Mouse (Mus musculus): ENCODE results near the gene Tln1. TPM values are rescaled to one million over a fixed set of nuclear protein-coding genes. Genes with fewer than 3 reads are reported as not detected.
A peak's percentile ranks its signal among the peaks of the same experiment; 100 is the strongest.

Gene Tln1
- polyA plus RNA-seq, 1 experiment from 2014 or later, result 112 TPM

DNA sequence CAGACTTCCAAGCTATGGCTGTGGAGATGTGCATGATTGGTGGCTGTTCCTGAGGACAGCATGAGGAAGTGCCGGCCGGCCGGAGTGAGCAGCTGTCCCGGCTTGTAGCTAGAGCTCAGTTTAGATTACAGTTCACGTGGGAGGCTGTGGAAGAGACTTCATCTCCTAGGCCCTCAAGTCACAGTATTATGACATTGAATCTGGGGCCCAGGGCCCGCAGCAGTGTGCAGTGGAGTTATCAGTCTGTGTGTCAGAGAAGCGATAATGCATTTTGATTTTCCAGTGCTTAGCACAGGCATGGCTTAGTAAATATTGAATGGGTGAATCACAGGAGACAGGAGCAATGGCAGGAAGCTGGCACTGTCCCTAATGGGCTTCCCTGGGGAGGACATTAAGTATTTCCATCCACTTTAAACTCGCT, 32.4 kb downstream of the Tln1 start:
- TF ChIP-seq CTCF (IDR thresholded peaks at IDR 0.05), result no peak
- ChIA-PET POLR2A (interaction anchor here (1.3 kb wide), 1 partner anchor 8 kb away, joined by 3 read pairs; no protein-coding TSS in a partner anchor), CTCF (interaction anchor here (0.7 to 2.4 kb wide), 13 partner anchors 10 to 97 kb away, joined by 3 to 12 read pairs (median 4); partner anchors contain the start of genes Creb3 and Tln1)
- in situ Hi-C loops (cut with MboI; ENCODE audit: low pct_unique_long_range_greater_than_20kb), result no loop called here
- ATAC-seq (no peak), DNase-seq (ENCODE audit: low read depth, low spot score) (no peak)
- H3K27me3 ChIP-seq, result no peaks in the 10 kb centered on the region

DNA sequence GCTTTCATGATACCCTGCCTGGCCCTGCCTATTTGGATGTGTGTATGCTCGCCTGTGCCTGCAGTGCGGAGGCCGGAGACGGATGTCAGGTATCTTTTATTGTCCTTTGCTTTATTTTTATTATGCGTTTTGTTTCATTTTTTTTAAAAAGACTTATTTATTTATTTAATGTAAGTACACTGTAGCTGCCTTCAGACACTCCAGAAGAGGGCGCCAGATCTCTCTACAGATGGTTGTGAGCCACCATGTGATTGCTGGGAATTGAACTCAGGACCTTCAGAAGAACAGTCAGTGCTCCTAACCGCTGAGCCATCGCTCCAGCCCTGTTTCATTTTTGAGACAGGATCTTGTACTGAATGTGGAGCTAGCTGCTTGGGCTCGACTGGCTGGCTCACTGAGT, 34.0 kb downstream of the Tln1 start:
- in situ Hi-C loops (cut with MboI; ENCODE audit: low pct_unique_long_range_greater_than_20kb), result no loop called here

GRCm38 (mm10) chr4:43527880-43528279, 34.6 kb downstream of the Tln1 start:
- in situ Hi-C loops (cut with MboI; ENCODE audit: low pct_unique_long_range_greater_than_20kb), result no loop called here
- CTCF ChIA-PET, result interaction anchor here (0.8 to 1.0 kb wide), 2 partner anchors 30 to 34 kb away, joined by 3 read pairs; partner anchors contain the start of gene Creb3
- ATAC-seq, result no peak
- no peak for TF ChIP-seq CTCF (IDR thresholded peaks at IDR 0.05)
- DNase-seq (ENCODE audit: low read depth, low spot score), result no peak
- POLR2A ChIA-PET, result no interaction called here
- no peaks in the 10 kb centered on the region for H3K27me3 ChIP-seq

More for the DNA sequence above, 34.0 kb downstream of the Tln1 start:
- ChIA-PET CTCF (interaction anchor here (0.8 to 1.0 kb wide), 2 partner anchors 30 to 33 kb away, joined by 3 read pairs; partner anchors contain the start of gene Creb3), POLR2A (no interaction called here)
- no peaks in the 10 kb centered on the region for H3K27me3 ChIP-seq
- no peak for TF ChIP-seq CTCF (IDR thresholded peaks at IDR 0.05)
- no peak for ATAC-seq
- DNase-seq (ENCODE audit: low read depth, low spot score), result no peak

- no peak for DNase-seq (ENCODE audit: low read depth, low spot score)
- no peaks in the 10 kb centered on the region for H3K27me3 ChIP-seq
- in situ Hi-C loops (cut with MboI; ENCODE audit: low pct_unique_long_range_greater_than_20kb), result no loop called here
- ATAC-seq, result peak; percentile 38
- POLR2A ChIA-PET, result interaction anchor here (1.6 kb wide), 1 partner anchor 23 kb away, joined by 3 read pairs; no protein-coding TSS in a partner anchor
- no peak for TF ChIP-seq CTCF (IDR thresholded peaks at IDR 0.05)
- CTCF ChIA-PET, result interaction anchor here (2.0 kb wide), 1 partner anchor 11 kb away, joined by 12 read pairs; no protein-coding TSS in a partner anchor
These were observed 42.5 kb downstream of the Tln1 start for GRCm38 (mm10) chr4:43519956-43520355.

DNA sequence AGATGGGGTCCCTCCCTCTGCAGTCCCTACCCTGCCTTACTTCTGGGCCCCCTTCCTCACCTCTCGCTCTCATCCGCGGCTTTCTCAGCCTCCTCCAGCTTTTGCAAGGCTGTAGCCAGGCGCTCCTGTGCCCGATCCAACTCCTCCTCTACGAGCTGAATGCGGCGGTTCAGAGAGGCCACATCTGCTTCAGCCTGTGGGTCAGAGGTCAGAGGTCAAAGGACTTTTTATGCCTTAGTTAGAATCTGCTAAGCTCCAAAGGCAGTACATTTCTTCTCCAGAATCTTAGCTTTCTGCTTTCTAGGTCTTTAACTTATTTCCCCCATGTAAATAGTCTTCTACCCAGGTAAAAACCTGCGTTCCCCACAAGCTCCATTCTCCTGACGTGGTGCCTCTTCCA, 42.9 kb downstream of the Tln1 start:
- in situ Hi-C loops (cut with MboI; ENCODE audit: low pct_unique_long_range_greater_than_20kb), result no loop called here
- POLR2A ChIA-PET, result interaction anchor here (1.6 kb wide), 1 partner anchor 22 kb away, joined by 3 read pairs; no protein-coding TSS in a partner anchor
- CTCF ChIA-PET, result interaction anchor here (2.0 kb wide), 1 partner anchor 11 kb away, joined by 12 read pairs; no protein-coding TSS in a partner anchor
- ATAC-seq, result no peak
- H3K27me3 ChIP-seq, result no peaks in the 10 kb centered on the region
- no peak for TF ChIP-seq CTCF (IDR thresholded peaks at IDR 0.05)
- DNase-seq (ENCODE audit: low read depth, low spot score), result no peak

- DNase-seq (ENCODE audit: low read depth, low spot score) (no peak), ATAC-seq (no peak)
- in situ Hi-C loops (cut with MboI; ENCODE audit: low pct_unique_long_range_greater_than_20kb), result no loop called here
- no peak for TF ChIP-seq CTCF (IDR thresholded peaks at IDR 0.05)
- H3K27me3 ChIP-seq, result no peaks in the 10 kb centered on the region
- POLR2A ChIA-PET, result no interaction called here
- CTCF ChIA-PET, result interaction anchor here (1.0 kb wide), 1 partner anchor 14 kb away, joined by 3 read pairs; no protein-coding TSS in a partner anchor
These were observed 46.5 kb downstream of the Tln1 start for GRCm38 (mm10) chr4:43515764-43516708.

- ChIA-PET POLR2A (no interaction called here), CTCF (no interaction called here)
- no peak for TF ChIP-seq CTCF (IDR thresholded peaks at IDR 0.05)
- ATAC-seq (no peak), DNase-seq (ENCODE audit: low read depth, low spot score) (no peak)
- H3K27me3 ChIP-seq, result no peaks in the 10 kb centered on the region
- in situ Hi-C loops (cut with MboI; ENCODE audit: low pct_unique_long_range_greater_than_20kb), result no loop called here
These were observed 48.7 kb downstream of the Tln1 start for GRCm38 (mm10) chr4:43513791-43514190.

DNA sequence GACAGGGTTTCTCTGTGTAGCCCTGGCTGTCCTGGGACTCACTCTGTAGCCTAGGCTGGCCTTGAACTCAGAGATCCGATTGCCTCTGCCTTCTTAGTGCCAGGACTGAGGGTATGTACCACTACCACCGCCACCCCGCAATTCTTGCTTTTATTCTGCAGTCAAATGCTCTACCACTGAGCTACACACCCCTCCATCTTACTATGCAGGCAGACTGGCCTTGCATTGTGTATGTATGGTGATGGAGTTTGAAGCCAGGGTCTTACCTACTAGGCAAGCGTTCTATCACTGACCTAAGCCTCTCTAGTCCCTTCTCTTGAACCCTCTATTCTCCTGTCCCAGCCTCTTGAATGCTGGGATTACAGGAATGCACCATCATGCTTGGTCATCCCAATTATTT, 49.2 kb downstream of the Tln1 start:
- no peaks in the 10 kb centered on the region for H3K27me3 ChIP-seq
- no peak for TF ChIP-seq CTCF (IDR thresholded peaks at IDR 0.05)
- POLR2A ChIA-PET, result no interaction called here
- ATAC-seq (no peak), DNase-seq (ENCODE audit: low read depth, low spot score) (no peak)
- CTCF ChIA-PET, result interaction anchor here (2.0 kb wide), 1 partner anchor 18 kb away, joined by 5 read pairs; no protein-coding TSS in a partner anchor
- in situ Hi-C loops (cut with MboI; ENCODE audit: low pct_unique_long_range_greater_than_20kb), result no loop called here

DNA sequence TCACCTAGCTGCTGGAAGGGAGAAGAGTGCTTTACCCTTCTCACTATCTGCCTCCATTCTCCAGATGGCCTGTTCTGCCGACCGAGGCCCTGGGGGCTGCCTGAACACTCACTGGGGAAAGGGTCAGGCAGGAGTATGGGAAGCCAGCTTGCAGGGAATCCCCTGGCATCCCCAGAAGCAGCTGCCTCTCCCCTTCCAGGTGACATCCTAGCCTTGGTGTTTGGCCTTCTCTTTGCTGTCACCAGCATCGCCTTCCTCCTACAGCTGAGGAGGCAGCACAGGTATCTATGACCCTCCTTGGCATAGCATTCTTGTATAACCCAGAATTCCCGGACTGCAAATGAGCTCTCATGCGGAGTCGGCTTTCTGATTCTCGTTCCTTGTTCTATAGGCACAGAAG, 49.8 kb downstream of the Tln1 start:
- ChIA-PET CTCF (interaction anchor here (2.0 kb wide), 1 partner anchor 18 kb away, joined by 5 read pairs; no protein-coding TSS in a partner anchor), POLR2A (no interaction called here)

GRCm38 (mm10) chr4:43511675-43512454, 50.6 kb downstream of the Tln1 start:
- TF ChIP-seq CTCF (IDR thresholded peaks at IDR 0.05), result no peak
- CTCF ChIA-PET, result interaction anchor here (2.0 kb wide), 1 partner anchor 19 kb away, joined by 5 read pairs; no protein-coding TSS in a partner anchor
- ATAC-seq, result no peak
- in situ Hi-C loops (cut with MboI; ENCODE audit: low pct_unique_long_range_greater_than_20kb), result no loop called here
- H3K27me3 ChIP-seq, result no peaks in the 10 kb centered on the region
- POLR2A ChIA-PET, result no interaction called here
- DNase-seq (ENCODE audit: low read depth, low spot score), result no peak

More for the DNA sequence above, 49.8 kb downstream of the Tln1 start:
- ATAC-seq (no peak), DNase-seq (ENCODE audit: low read depth, low spot score) (no peak)
- in situ Hi-C loops (cut with MboI; ENCODE audit: low pct_unique_long_range_greater_than_20kb), result no loop called here
- H3K27me3 ChIP-seq, result no peaks in the 10 kb centered on the region
- TF ChIP-seq CTCF (IDR thresholded peaks at IDR 0.05), result no peak
